Mouse (Mus musculus) myocyte (in vitro differentiated cells): ENCODE measurements around the gene Cela1.

ENCODE experiments used
- CEBPB ChIP-seq: IDR thresholded peaks from 2 replicates; pipeline ENCODE4 v1.6.1; 2011; ENCODE audit warnings: mild to moderate bottlenecking, moderate library complexity; ENCODE audit not compliant: poor library complexity, insufficient read depth, severe bottlenecking
- E2F4 ChIP-seq: IDR thresholded peaks from one replicate; pipeline ENCODE4 v1.6.1; 2011; ENCODE audit warnings: mild to moderate bottlenecking, control low read depth, moderate library complexity; ENCODE audit not compliant: insufficient read depth
- MAX ChIP-seq: IDR thresholded peaks from one replicate; pipeline ENCODE4 v1.6.1; 2011; ENCODE audit warnings: low read depth, mild to moderate bottlenecking, control low read depth
- MYOD1 ChIP-seq, 3 experiments: IDR thresholded peaks; one replicate each; pipeline ENCODE4 v1.6.1; 2011; ENCODE audit warnings: control low read depth in 2 of 3, low read depth in 2 of 3, mild to moderate bottlenecking in 2 of 3, moderate library complexity in 1 of 3; ENCODE audit not compliant: insufficient read length in 2 of 3, control insufficient read depth in 1 of 3
- MYOG ChIP-seq, 3 experiments: IDR thresholded peaks; one replicate each; pipeline ENCODE4 v1.6.1; 2011; ENCODE audit warnings: control low read depth in 2 of 3, low read depth in 2 of 3, mild to moderate bottlenecking in 2 of 3; ENCODE audit not compliant: insufficient read length in 2 of 3, control insufficient read depth in 1 of 3, insufficient read depth in 1 of 3
- POLR2A ChIP-seq: IDR thresholded peaks from one replicate; pipeline ENCODE4 v1.6.1; 2011; ENCODE audit warnings: low read depth, mild to moderate bottlenecking, control low read depth, moderate library complexity; ENCODE audit not compliant: insufficient read length
- POLR2AphosphoS2 ChIP-seq: IDR thresholded peaks from one replicate; pipeline ENCODE4 v1.6.1; 2011; ENCODE audit warnings: low read depth, control low read depth; ENCODE audit not compliant: insufficient read length
- REST ChIP-seq: IDR thresholded peaks from one replicate; pipeline ENCODE4 v1.6.1; 2011; ENCODE audit warnings: mild to moderate bottlenecking, control low read depth, moderate library complexity; ENCODE audit not compliant: insufficient read depth, insufficient read length
- SRF ChIP-seq: IDR thresholded peaks from one replicate; pipeline ENCODE4 v1.6.1; 2011; ENCODE audit warnings: low read depth; ENCODE audit not compliant: control insufficient read depth, insufficient read length
- TCF12 ChIP-seq: IDR thresholded peaks from one replicate; pipeline ENCODE4 v1.6.1; 2011; ENCODE audit warnings: mild to moderate bottlenecking, control low read depth; ENCODE audit not compliant: poor library complexity, insufficient read depth, severe bottlenecking
- TCF3 ChIP-seq: IDR thresholded peaks from one replicate; pipeline ENCODE4 v1.6.1; 2011; ENCODE audit warnings: low read depth, control low read depth; ENCODE audit not compliant: insufficient read length
- USF1 ChIP-seq: IDR thresholded peaks from one replicate; pipeline ENCODE4 v1.6.1; 2011; ENCODE audit warnings: low read depth, mild to moderate bottlenecking, control low read depth, moderate library complexity

GRCm38 (mm10) chr15:100642451-100642850, 45.3 kb downstream of the Cela1 start:
- TF ChIP-seq POLR2AphosphoS2 (no peak), POLR2A (no peak), MYOG (IDR thresholded peaks at IDR 0.05; ENCODE audit: control insufficient read depth in 1 of 3, insufficient read depth in 1 of 3, insufficient read length in 2 of 3, low read depth in 2 of 3) (peak in 1 of 3 experiments; percentile 43), TCF12 (no peak), REST (no peak), USF1 (no peak), MAX (no peak), CEBPB (no peak), SRF (no peak), TCF3 (no peak), E2F4 (no peak), MYOD1 (IDR thresholded peaks at IDR 0.05; ENCODE audit: control insufficient read depth in 1 of 3, insufficient read length in 2 of 3, low read depth in 2 of 3) (no peak)
